Mouse (Mus musculus): ENCODE results near the gene Padi6. TPM values are rescaled to one million over a fixed set of nuclear protein-coding genes. Genes with fewer than 3 reads are reported as not detected.

The Padi6 gene
- polyA plus RNA-seq, 1 experiment = not detected

GRCm38 (mm10) chr4:140721968-140722490, 20.4 kb downstream of the Padi6 start:
- no peak for DNase-seq (ENCODE audit: low read depth)
- TF ChIP-seq CTCF (IDR thresholded peaks at IDR 0.05; ENCODE audit: borderline replicate concordance, extremely low read depth, insufficient read depth, insufficient read length) (no peak), POLR2A (IDR thresholded peaks at IDR 0.05; ENCODE audit: borderline replicate concordance, extremely low read depth, insufficient read depth, insufficient read length, poor library complexity, severe bottlenecking) (no peak)

- TF ChIP-seq POLR2A (IDR thresholded peaks at IDR 0.05; ENCODE audit: borderline replicate concordance, extremely low read depth, insufficient read depth, insufficient read length, poor library complexity, severe bottlenecking) = no peak
- TF ChIP-seq CTCF (IDR thresholded peaks at IDR 0.05; ENCODE audit: borderline replicate concordance, extremely low read depth, insufficient read depth, insufficient read length) = no peak
- no peak for DNase-seq (ENCODE audit: low read depth)
Observed at GRCm38 (mm10) chr4:140720091-140720490, 22.4 kb downstream of the Padi6 start.

DNA sequence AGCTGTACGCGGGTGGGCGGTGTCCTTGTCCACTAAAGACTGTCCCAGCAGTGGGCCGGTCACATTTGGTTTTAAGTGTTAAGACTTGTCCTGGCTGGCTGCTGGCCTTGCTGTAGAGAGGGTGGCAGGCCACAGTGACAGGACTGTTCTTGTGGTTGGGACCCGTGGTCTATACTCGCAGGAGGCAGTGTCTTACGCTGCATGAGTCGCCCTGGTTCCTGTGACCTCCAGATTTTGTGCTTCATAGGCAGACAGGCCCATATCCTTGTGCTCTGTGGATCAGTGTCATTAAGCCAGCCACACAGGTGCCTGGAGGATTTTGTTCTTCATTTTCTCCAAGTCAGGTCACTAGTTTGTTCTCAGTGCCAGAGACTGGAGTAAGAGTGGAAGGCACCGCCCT, 24.0 kb downstream of the Padi6 start:
- DNase-seq (ENCODE audit: low read depth) = no peak
- TF ChIP-seq CTCF (IDR thresholded peaks at IDR 0.05; ENCODE audit: borderline replicate concordance, extremely low read depth, insufficient read depth, insufficient read length) = no peak
- TF ChIP-seq POLR2A (IDR thresholded peaks at IDR 0.05; ENCODE audit: borderline replicate concordance, extremely low read depth, insufficient read depth, insufficient read length, poor library complexity, severe bottlenecking) = no peak

DNA sequence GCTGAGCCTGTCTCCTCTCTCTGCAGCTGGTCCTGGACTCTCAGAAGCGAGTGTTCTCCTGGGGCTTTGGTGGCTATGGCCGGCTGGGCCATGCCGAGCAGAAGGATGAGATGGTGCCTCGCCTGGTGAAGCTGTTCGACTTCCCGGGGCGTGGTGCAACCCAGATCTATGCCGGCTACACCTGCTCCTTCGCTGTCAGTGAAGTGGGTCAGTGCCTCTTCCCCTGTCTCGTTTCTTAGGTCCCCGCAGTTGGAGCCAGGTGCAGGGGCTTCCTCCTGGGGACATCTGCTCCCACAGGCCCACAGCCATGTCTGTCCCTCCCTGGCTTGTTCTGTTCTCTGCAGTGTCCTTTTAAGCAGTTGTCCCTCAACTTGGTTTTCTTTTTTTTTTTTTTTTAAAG, 25.4 kb downstream of the Padi6 start:
- no peak for DNase-seq (ENCODE audit: low read depth)
- TF ChIP-seq CTCF (IDR thresholded peaks at IDR 0.05; ENCODE audit: borderline replicate concordance, extremely low read depth, insufficient read depth, insufficient read length) (no peak), POLR2A (IDR thresholded peaks at IDR 0.05; ENCODE audit: borderline replicate concordance, extremely low read depth, insufficient read depth, insufficient read length, poor library complexity, severe bottlenecking) (no peak)

DNA sequence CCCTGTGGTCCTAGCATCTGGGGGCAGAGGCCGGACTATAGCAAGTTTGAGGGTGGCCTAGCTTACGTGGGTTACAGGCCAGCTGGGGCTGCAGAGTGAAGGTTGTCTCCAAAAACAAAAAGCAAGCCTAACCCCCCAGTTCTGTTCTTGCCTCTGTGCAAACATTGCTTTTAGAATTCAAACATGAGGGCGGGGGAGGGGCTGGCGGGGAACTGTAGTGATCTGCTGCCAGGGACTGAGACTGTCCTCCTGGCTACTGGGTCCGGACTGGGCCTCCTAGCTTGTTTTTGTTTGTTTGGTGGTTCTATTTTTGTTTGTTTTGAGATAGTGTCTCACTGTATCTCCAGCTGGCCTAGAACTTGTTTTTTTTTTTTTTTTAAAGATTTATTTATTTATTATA, 27.9 kb downstream of the Padi6 start:
- TF ChIP-seq CTCF (IDR thresholded peaks at IDR 0.05; ENCODE audit: borderline replicate concordance, extremely low read depth, insufficient read depth, insufficient read length) (no peak), POLR2A (IDR thresholded peaks at IDR 0.05; ENCODE audit: borderline replicate concordance, extremely low read depth, insufficient read depth, insufficient read length, poor library complexity, severe bottlenecking) (no peak)
- DNase-seq (ENCODE audit: low read depth) = no peak

DNA sequence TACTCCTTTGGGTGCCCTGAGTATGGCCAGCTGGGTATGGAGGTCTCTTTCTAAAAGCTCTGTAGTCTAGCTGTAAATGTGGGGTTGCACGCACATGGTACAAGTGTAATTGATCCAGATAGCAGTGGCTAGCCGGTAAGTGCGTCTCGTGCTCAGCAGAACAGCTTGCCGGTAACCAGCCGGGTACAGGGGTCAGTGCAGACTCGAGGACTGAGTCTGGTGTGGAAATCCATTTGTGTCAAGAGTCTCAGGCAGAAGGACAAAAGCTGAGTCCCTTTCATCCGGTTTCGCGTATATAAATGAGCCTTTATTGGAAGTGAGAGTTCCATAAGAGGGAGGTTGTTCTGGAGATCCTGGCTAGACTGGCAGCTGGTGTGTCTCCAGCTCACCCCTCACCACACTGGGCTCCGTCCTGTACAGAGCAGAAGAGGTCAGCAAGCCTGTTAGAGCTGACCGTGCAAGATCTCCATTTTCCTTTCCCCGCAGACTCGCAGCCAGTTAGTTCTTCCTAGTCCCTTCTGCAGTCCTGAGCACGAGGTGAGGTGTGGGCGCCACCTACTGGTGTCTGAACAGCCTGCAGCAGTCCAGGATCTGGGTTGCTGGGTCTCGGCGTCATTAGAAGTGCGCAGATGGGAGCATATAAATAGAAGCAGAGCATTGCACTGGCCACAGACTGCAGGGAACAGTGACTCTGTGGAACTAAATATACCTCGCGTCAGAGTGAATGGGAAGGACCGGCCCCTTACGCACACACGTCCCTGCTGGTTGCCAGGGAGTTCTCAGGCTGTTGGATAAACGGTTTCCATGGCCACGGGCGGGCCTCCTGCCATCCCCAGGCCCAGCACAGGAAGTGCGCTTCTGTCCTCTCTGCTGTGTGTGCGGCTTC, 28.7 kb downstream of the Padi6 start:
- peak; percentile 96 for DNase-seq (ENCODE audit: low read depth)
- TF ChIP-seq POLR2A (IDR thresholded peaks at IDR 0.05; ENCODE audit: borderline replicate concordance, extremely low read depth, insufficient read depth, insufficient read length, poor library complexity, severe bottlenecking) = no peak
- TF ChIP-seq CTCF (IDR thresholded peaks at IDR 0.05; ENCODE audit: borderline replicate concordance, extremely low read depth, insufficient read depth, insufficient read length) = peak; percentile 95

DNA sequence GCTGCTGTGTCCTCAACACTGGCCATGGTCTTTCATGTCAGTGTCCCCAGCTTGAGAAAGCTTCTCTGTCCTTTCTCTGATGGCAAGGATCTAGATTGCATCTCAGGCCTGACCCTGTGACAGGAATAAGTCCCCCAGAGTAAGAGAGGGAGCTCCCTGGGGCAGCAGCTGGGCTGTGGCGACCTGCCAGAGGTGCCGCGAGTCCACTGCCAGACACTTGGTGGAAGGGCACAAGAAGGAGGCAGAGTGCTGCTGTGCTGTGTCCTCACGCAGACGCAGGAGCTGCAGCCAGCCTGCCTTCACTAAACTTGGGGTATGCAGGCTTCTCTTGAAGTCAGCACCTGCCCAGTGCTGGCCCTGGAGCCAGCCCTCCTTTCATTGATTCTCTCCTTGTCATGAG, 31.1 kb downstream of the Padi6 start:
- TF ChIP-seq POLR2A (IDR thresholded peaks at IDR 0.05; ENCODE audit: borderline replicate concordance, extremely low read depth, insufficient read depth, insufficient read length, poor library complexity, severe bottlenecking) = no peak
- TF ChIP-seq CTCF (IDR thresholded peaks at IDR 0.05; ENCODE audit: borderline replicate concordance, extremely low read depth, insufficient read depth, insufficient read length) = no peak
- no peak for DNase-seq (ENCODE audit: low read depth)

- no peak for TF ChIP-seq CTCF (IDR thresholded peaks at IDR 0.05; ENCODE audit: borderline replicate concordance, extremely low read depth, insufficient read depth, insufficient read length)
- TF ChIP-seq POLR2A (IDR thresholded peaks at IDR 0.05; ENCODE audit: borderline replicate concordance, extremely low read depth, insufficient read depth, insufficient read length, poor library complexity, severe bottlenecking) = no peak
- DNase-seq (ENCODE audit: low read depth) = no peak
Observed at GRCm38 (mm10) chr4:140710781-140711180, 31.7 kb downstream of the Padi6 start.

DNA sequence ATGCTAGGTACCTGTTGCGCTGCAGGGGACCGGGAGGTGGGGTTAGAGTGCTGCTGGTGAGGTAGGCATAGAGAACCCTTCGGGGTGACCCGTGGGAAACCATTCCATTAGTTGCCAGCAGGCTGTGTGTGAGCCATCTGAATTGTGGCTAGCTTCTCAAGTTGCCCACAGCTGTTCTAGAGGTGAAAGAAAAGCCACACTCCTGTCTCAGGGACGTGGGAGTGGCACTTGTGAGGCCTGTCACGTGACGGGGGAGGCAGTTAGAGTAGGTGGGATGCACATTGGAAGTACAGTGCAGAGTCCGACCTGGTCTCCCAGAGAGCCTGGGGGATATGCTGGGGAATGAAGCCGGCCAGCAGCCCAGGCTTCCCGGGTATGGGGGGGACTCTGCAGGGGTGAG, 32.8 kb downstream of the Padi6 start:
- TF ChIP-seq CTCF (IDR thresholded peaks at IDR 0.05; ENCODE audit: borderline replicate concordance, extremely low read depth, insufficient read depth, insufficient read length) = no peak
- TF ChIP-seq POLR2A (IDR thresholded peaks at IDR 0.05; ENCODE audit: borderline replicate concordance, extremely low read depth, insufficient read depth, insufficient read length, poor library complexity, severe bottlenecking) = no peak
- DNase-seq (ENCODE audit: low read depth) = no peak

GRCm38 (mm10) chr4:140709111-140709510, 33.3 kb downstream of the Padi6 start:
- no peak for TF ChIP-seq CTCF (IDR thresholded peaks at IDR 0.05; ENCODE audit: borderline replicate concordance, extremely low read depth, insufficient read depth, insufficient read length)
- TF ChIP-seq POLR2A (IDR thresholded peaks at IDR 0.05; ENCODE audit: borderline replicate concordance, extremely low read depth, insufficient read depth, insufficient read length, poor library complexity, severe bottlenecking) = no peak
- DNase-seq (ENCODE audit: low read depth) = peak; percentile 26

- no peak for TF ChIP-seq CTCF (IDR thresholded peaks at IDR 0.05; ENCODE audit: borderline replicate concordance, extremely low read depth, insufficient read depth, insufficient read length)
- no peak for TF ChIP-seq POLR2A (IDR thresholded peaks at IDR 0.05; ENCODE audit: borderline replicate concordance, extremely low read depth, insufficient read depth, insufficient read length, poor library complexity, severe bottlenecking)
- no peak for DNase-seq (ENCODE audit: low read depth)
Observed at GRCm38 (mm10) chr4:140708297-140708927, 34.0 kb downstream of the Padi6 start.
